Mouse (Mus musculus): Measurements from ENCODE around the gene Prom2. TPM values are rescaled to one million over a fixed set of nuclear protein-coding genes. Genes with fewer than 3 reads are reported as not detected.
A peak's percentile ranks its signal among the peaks of the same experiment; 100 is the strongest.

Prom2 gene
- polyA plus RNA-seq, 1 experiment = not detected

DNA sequence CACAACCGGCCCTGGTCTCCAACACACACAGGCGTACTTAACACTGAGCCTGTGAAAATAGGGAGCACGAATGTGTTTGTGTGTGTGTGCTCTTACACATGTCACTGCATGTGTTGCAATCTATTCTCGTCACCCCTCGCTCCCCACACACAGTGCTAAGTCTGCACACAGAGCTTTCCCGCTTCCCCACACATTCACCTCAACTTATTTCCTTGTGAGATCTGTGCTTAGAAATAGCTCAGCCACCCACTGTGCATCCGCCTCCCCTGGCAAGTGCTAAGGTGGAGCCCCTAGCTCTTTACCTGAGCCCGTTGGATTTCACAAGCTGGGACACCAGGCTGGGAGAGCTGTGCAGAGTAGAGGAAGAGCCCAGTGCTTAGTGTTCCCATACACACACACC lies 42.5 kb downstream of the Prom2 start:
- H3K36me3 ChIP-seq (ENCODE audit: control insufficient read depth, insufficient read depth) = no peaks in the 10 kb centered on the region
- H3K79me2 ChIP-seq (ENCODE audit: control insufficient read depth, insufficient read depth) = no peaks in the 10 kb centered on the region
- TF ChIP-seq POLR2A (IDR thresholded peaks at IDR 0.05; ENCODE audit: insufficient read length, low read depth) (no peak), POLR2AphosphoS2 (IDR thresholded peaks at IDR 0.05; ENCODE audit: insufficient read length, low read depth) (no peak), SRF (IDR thresholded peaks at IDR 0.05; ENCODE audit: control insufficient read depth, insufficient read length, low read depth) (no peak), E2F4 (IDR thresholded peaks at IDR 0.05; ENCODE audit: insufficient read depth) (no peak)
- H3K4me3 ChIP-seq = no peak overlapping the region
- no peak overlapping the region for H3K4me2 ChIP-seq (ENCODE audit: low read depth)
- peaks cover 52% of the 10 kb centered on the region for H3K27me3 ChIP-seq (ENCODE audit: control insufficient read depth, insufficient read depth, insufficient read length)
- H3ac ChIP-seq (ENCODE audit: control insufficient read depth, insufficient read length) = no peak overlapping the region

DNA sequence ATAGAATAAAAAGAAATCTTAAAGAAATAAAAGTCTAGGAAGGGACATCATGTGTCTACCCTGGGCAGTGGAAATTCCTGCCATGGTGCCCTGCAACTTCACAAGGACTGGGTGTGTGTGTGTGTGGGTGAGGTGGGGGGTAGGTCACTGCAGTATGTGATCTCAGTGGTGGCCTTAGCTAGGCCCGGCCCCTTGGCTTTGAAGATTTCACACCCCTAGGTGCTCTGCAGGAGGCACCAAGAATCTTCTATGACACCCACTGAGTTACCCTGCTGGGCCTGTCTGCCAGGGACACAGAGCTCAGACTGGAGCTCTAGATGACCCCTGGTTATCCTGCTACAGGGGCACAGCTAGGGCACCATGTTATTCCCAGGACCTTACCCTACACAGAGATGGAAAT lies 44.9 kb downstream of the Prom2 start:
- Histone ChIP-seq H3K4me3 (no peak overlapping the region), H3K4me2 (ENCODE audit: low read depth) (no peak overlapping the region), H3K36me3 (ENCODE audit: control insufficient read depth, insufficient read depth) (no peaks in the 10 kb centered on the region), H3ac (ENCODE audit: control insufficient read depth, insufficient read length) (no peak overlapping the region), H3K27me3 (ENCODE audit: control insufficient read depth, insufficient read depth, insufficient read length) (peaks cover 51% of the 10 kb centered on the region), H3K79me2 (ENCODE audit: control insufficient read depth, insufficient read depth) (no peaks in the 10 kb centered on the region)
- TF ChIP-seq USF1 (IDR thresholded peaks at IDR 0.05; ENCODE audit: low read depth) = no peak
- no peak for TF ChIP-seq SRF (IDR thresholded peaks at IDR 0.05; ENCODE audit: control insufficient read depth, insufficient read length, low read depth)
- TF ChIP-seq MYOG (IDR thresholded peaks at IDR 0.05; ENCODE audit: control insufficient read depth in 1 of 3, insufficient read depth in 1 of 3, insufficient read length in 2 of 3, low read depth in 2 of 3) = no peak
- no peak for TF ChIP-seq MYOD1 (IDR thresholded peaks at IDR 0.05; ENCODE audit: control insufficient read depth in 1 of 3, insufficient read length in 2 of 3, low read depth in 2 of 3)

DNA sequence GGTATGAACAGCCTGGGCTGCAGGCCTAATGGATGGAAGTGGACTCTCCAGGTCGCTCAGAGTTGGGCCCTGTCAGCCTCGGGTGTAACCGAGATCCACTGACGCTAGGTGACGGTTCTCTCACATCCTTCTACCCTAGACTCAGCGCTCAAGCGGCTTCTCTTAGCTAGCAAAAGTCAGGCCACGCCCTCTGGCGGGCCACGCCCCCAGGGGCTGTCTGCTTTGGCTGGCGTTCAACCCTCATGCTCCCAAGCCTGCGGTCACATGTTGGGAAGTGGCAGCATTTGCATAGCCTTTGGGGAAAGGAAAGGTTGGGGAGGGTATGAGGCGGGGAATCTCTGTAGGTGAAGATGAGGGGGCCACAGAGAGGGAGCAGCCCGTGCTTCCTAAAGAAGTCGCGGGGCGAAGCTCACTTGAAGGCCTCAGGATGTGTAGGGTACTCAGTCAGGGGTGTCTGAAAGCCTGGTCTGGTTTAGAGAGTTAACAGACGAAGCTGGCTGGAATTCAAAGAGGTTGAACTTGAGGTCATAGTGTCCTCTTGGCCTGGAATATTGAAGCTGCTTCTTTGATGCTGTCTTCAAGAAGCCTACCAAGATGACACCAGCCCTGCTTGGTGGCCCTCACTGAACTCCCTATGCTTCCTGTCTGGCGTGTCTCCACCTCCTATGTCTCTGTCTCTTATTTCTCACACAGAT lies 56.6 kb downstream of the Prom2 start:
- Histone ChIP-seq H3K27me3 (ENCODE audit: control insufficient read depth, insufficient read depth, insufficient read length) (peaks cover 33% of the 10 kb centered on the region), H3K36me3 (ENCODE audit: control insufficient read depth, insufficient read depth) (no peaks in the 10 kb centered on the region), H3K4me3 (no peak overlapping the region), H3K79me2 (ENCODE audit: control insufficient read depth, insufficient read depth) (no peaks in the 10 kb centered on the region), H3K4me2 (ENCODE audit: low read depth) (peak overlapping the region; percentile 24), H3ac (ENCODE audit: control insufficient read depth, insufficient read length) (no peak overlapping the region)
- TF ChIP-seq USF1 (IDR thresholded peaks at IDR 0.05; ENCODE audit: low read depth) (no peak), REST (IDR thresholded peaks at IDR 0.05; ENCODE audit: insufficient read depth, insufficient read length) (no peak), TCF3 (IDR thresholded peaks at IDR 0.05; ENCODE audit: insufficient read length, low read depth) (no peak), MYOG (IDR thresholded peaks at IDR 0.05; ENCODE audit: control insufficient read depth in 1 of 3, insufficient read depth in 1 of 3, insufficient read length in 2 of 3, low read depth in 2 of 3) (no peak), SRF (IDR thresholded peaks at IDR 0.05; ENCODE audit: control insufficient read depth, insufficient read length, low read depth) (no peak), CEBPB (IDR thresholded peaks at IDR 0.05; ENCODE audit: insufficient read depth, poor library complexity, severe bottlenecking) (no peak), POLR2A (IDR thresholded peaks at IDR 0.05; ENCODE audit: insufficient read length, low read depth) (no peak), POLR2AphosphoS2 (IDR thresholded peaks at IDR 0.05; ENCODE audit: insufficient read length, low read depth) (no peak), MAX (IDR thresholded peaks at IDR 0.05; ENCODE audit: low read depth) (no peak), E2F4 (IDR thresholded peaks at IDR 0.05; ENCODE audit: insufficient read depth) (no peak), TCF12 (IDR thresholded peaks at IDR 0.05; ENCODE audit: insufficient read depth, poor library complexity, severe bottlenecking) (no peak), MYOD1 (IDR thresholded peaks at IDR 0.05; ENCODE audit: control insufficient read depth in 1 of 3, insufficient read length in 2 of 3, low read depth in 2 of 3) (no peak)

DNA sequence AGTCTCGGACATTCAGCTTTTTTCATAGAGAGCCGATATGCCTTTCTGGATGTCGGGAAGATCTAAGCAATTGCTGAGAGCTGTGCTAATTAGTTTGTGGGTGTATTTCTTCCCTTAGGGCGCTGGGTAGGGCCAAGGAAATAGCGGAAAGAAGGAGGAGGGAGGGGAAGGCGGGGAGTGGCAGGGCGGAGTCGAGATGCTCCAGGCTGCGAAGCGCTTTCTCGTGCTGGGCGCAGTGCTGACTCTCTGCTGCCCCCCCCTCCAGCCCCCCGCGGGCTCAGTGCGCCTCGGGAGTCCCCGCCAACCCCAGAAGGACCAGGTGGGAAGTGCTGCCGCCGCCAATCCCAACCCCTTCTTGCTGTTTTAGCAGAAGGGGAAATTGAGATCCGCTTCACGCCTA lies 58.3 kb downstream of the Prom2 start:
- no peak for TF ChIP-seq POLR2A (IDR thresholded peaks at IDR 0.05; ENCODE audit: insufficient read length, low read depth)
- H3K4me3 ChIP-seq = peak overlapping the region; percentile 16
- H3K4me2 ChIP-seq (ENCODE audit: low read depth) = peak overlapping the region; percentile 95
- no peak overlapping the region for H3ac ChIP-seq (ENCODE audit: control insufficient read depth, insufficient read length)
- no peaks in the 10 kb centered on the region for H3K79me2 ChIP-seq (ENCODE audit: control insufficient read depth, insufficient read depth)
- no peaks in the 10 kb centered on the region for H3K36me3 ChIP-seq (ENCODE audit: control insufficient read depth, insufficient read depth)
- peaks cover 35% of the 10 kb centered on the region for H3K27me3 ChIP-seq (ENCODE audit: control insufficient read depth, insufficient read depth, insufficient read length)

DNA sequence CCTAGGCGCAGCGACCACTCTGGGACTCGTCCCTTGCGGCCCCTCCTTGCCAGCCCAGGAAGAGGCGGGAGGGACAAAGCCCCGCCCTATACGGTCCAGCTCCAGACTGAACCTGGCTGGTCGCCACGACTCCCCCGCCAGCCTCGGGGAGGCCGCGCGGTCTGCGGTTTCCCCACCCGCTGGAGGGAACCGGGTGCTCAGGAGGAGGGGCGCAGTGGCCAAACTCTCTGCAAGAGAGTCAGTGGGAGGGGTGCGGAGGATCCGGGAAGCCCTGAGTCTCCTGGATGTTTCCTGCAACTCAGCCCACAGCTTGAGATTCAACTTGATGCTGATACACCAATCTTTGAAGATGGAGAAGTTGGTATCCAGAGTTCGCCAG lies 58.7 kb downstream of the Prom2 start:
- H3K27me3 ChIP-seq (ENCODE audit: control insufficient read depth, insufficient read depth, insufficient read length) = peaks cover 35% of the 10 kb centered on the region

More for the DNA sequence above, 58.7 kb downstream of the Prom2 start:
- Histone ChIP-seq H3K4me2 (ENCODE audit: low read depth) (peak overlapping the region; percentile 95), H3K36me3 (ENCODE audit: control insufficient read depth, insufficient read depth) (no peaks in the 10 kb centered on the region), H3ac (ENCODE audit: control insufficient read depth, insufficient read length) (no peak overlapping the region), H3K4me3 (peak overlapping the region; percentile 16), H3K79me2 (ENCODE audit: control insufficient read depth, insufficient read depth) (no peaks in the 10 kb centered on the region)
- TF ChIP-seq POLR2AphosphoS2 (IDR thresholded peaks at IDR 0.05; ENCODE audit: insufficient read length, low read depth) = no peak
- TF ChIP-seq TCF3 (IDR thresholded peaks at IDR 0.05; ENCODE audit: insufficient read length, low read depth) = no peak
- no peak for TF ChIP-seq E2F4 (IDR thresholded peaks at IDR 0.05; ENCODE audit: insufficient read depth)
- TF ChIP-seq REST (IDR thresholded peaks at IDR 0.05; ENCODE audit: insufficient read depth, insufficient read length) = no peak
- TF ChIP-seq MYOD1 (IDR thresholded peaks at IDR 0.05; ENCODE audit: control insufficient read depth in 1 of 3, insufficient read length in 2 of 3, low read depth in 2 of 3) = no peak
- no peak for TF ChIP-seq USF1 (IDR thresholded peaks at IDR 0.05; ENCODE audit: low read depth)
- TF ChIP-seq MAX (IDR thresholded peaks at IDR 0.05; ENCODE audit: low read depth) = no peak
- TF ChIP-seq TCF12 (IDR thresholded peaks at IDR 0.05; ENCODE audit: insufficient read depth, poor library complexity, severe bottlenecking) = no peak
- TF ChIP-seq POLR2A (IDR thresholded peaks at IDR 0.05; ENCODE audit: insufficient read length, low read depth) = no peak
- no peak for TF ChIP-seq MYOG (IDR thresholded peaks at IDR 0.05; ENCODE audit: control insufficient read depth in 1 of 3, insufficient read depth in 1 of 3, insufficient read length in 2 of 3, low read depth in 2 of 3)
- no peak for TF ChIP-seq SRF (IDR thresholded peaks at IDR 0.05; ENCODE audit: control insufficient read depth, insufficient read length, low read depth)
- no peak for TF ChIP-seq CEBPB (IDR thresholded peaks at IDR 0.05; ENCODE audit: insufficient read depth, poor library complexity, severe bottlenecking)

Measured in myocyte (in vitro differentiated cells).